ENCODE assay signal across 7 mouse cellular contexts in genomic region chr13:24401821-24402220, GRCm38 (mm10).
A peak's percentile ranks its signal among the peaks of the same experiment; 100 is the strongest.
DNase-seq lines count a peak whose midpoint lies in the region; ATAC-seq and TF ChIP-seq lines count a peak whose summit lies in the region.
"Not testable (repeated sequence)": the region's sequence is repeated elsewhere in the genome, so short reads cannot be mapped to it uniquely, and the experiment has no call there.

No protein-coding gene starts in this region.

- not testable (repeated sequence) for H3K36me3 ChIP-seq in embryonic facial prominence, embryonic 15.5 days; heart, embryonic 12.5 days; intestine, embryonic 14.5 days (ENCODE audit: control insufficient read depth, insufficient read depth, low read length); limb, embryonic 14.5 days (ENCODE audit: control insufficient read depth, insufficient read depth, low read length); lung, postnatal 0 days (ENCODE audit: insufficient read depth, low read length); neural tube, embryonic 12.5 days; stomach, embryonic 16.5 days (ENCODE audit: control insufficient read depth, insufficient read depth, low read length)

- H3K9ac ChIP-seq in embryonic facial prominence, embryonic 15.5 days; heart, embryonic 12.5 days; intestine, embryonic 14.5 days (ENCODE audit: low read length); limb, embryonic 14.5 days (ENCODE audit: low read depth, low read length, severe bottlenecking); lung, postnatal 0 days (replicated peaks; ENCODE audit: low read depth); neural tube, embryonic 12.5 days; stomach, embryonic 16.5 days (ENCODE audit: low read length): not testable (repeated sequence)

- not testable (repeated sequence) for H3K27me3 ChIP-seq in embryonic facial prominence, embryonic 15.5 days; heart, embryonic 12.5 days (replicated peaks); intestine, embryonic 14.5 days (replicated peaks; ENCODE audit: control insufficient read depth, insufficient read depth, low read length); limb, embryonic 14.5 days (ENCODE audit: control insufficient read depth, insufficient read depth, low read length); lung, postnatal 0 days (replicated peaks; ENCODE audit: insufficient read depth, low read length); neural tube, embryonic 12.5 days (replicated peaks); stomach, embryonic 16.5 days (ENCODE audit: control insufficient read depth, insufficient read depth, low read length)

- not testable (repeated sequence) for TF ChIP-seq EP300 in lung, postnatal 0 days (IDR thresholded peaks at IDR 0.05)

- not testable (repeated sequence) for H3K4me1 ChIP-seq in embryonic facial prominence, embryonic 15.5 days; heart, embryonic 12.5 days (replicated peaks); intestine, embryonic 14.5 days (replicated peaks; ENCODE audit: control insufficient read depth, insufficient read depth, low read length); limb, embryonic 14.5 days (ENCODE audit: control insufficient read depth, insufficient read depth, low read length); lung, postnatal 0 days (ENCODE audit: insufficient read depth, low read depth, low read length); neural tube, embryonic 12.5 days; stomach, embryonic 16.5 days (ENCODE audit: control insufficient read depth, insufficient read depth, low read length)

- 20% methylated on average over 11 of the region's 11 CpGs for WGBS in embryonic facial prominence, embryonic 15.5 days
- WGBS in heart, embryonic 12.5 days = 28% methylated on average over 11 of the region's 11 CpGs
- 23% methylated on average over 11 of the region's 11 CpGs for WGBS in intestine, embryonic 14.5 days
- WGBS in limb, embryonic 14.5 days = 24% methylated on average over 11 of the region's 11 CpGs
- 14% methylated on average over 11 of the region's 11 CpGs for WGBS in lung, postnatal 0 days
- 33% methylated on average over 11 of the region's 11 CpGs for WGBS in neural tube, embryonic 12.5 days
- WGBS in stomach, embryonic 16.5 days = 20% methylated on average over 11 of the region's 11 CpGs

- H3K27ac ChIP-seq in embryonic facial prominence, embryonic 15.5 days (replicated peaks); heart, embryonic 12.5 days (ENCODE audit: poor library complexity, severe bottlenecking); intestine, embryonic 14.5 days (ENCODE audit: low read depth); limb, embryonic 14.5 days (replicated peaks; ENCODE audit: low read depth, low read length); lung, postnatal 0 days (ENCODE audit: low read length); neural tube, embryonic 12.5 days; stomach, embryonic 16.5 days (ENCODE audit: low read length): not testable (repeated sequence)

- H3K4me2 ChIP-seq in embryonic facial prominence, embryonic 15.5 days (replicated peaks) = peak overlapping the region; percentile 21; the same call in 1 of the 2 replicates
- peak overlapping the region; percentile 55 for H3K4me2 ChIP-seq in heart, embryonic 12.5 days
- H3K4me2 ChIP-seq in intestine, embryonic 14.5 days (ENCODE audit: low read length) = peak overlapping the region; percentile 36; the same call in 1 of the 2 replicates
- H3K4me2 ChIP-seq in limb, embryonic 14.5 days (replicated peaks; ENCODE audit: low read depth, low read length, severe bottlenecking) = peak overlapping the region; percentile 23; the same call in 1 of the 2 replicates
- 0 out of 2 replicates have a peak overlapping the region, but pooled peaks have one; percentile 14 for H3K4me2 ChIP-seq in lung, postnatal 0 days (replicated peaks; ENCODE audit: low read depth, low read length)
- H3K4me2 ChIP-seq in neural tube, embryonic 12.5 days (replicated peaks) = peak overlapping the region; percentile 33
- H3K4me2 ChIP-seq in stomach, embryonic 16.5 days (ENCODE audit: low read depth, low read length) = peak overlapping the region; percentile 34; the same call in 1 of the 2 replicates

- not testable (repeated sequence) for H3K9me3 ChIP-seq in embryonic facial prominence, embryonic 15.5 days (replicated peaks); heart, embryonic 12.5 days (replicated peaks); intestine, embryonic 14.5 days (ENCODE audit: control insufficient read depth, low read length); limb, embryonic 14.5 days (ENCODE audit: control insufficient read depth, low read length); lung, postnatal 0 days (ENCODE audit: low read length); neural tube, embryonic 12.5 days; stomach, embryonic 16.5 days (replicated peaks; ENCODE audit: control insufficient read depth, low read length)

- DNase-seq in intestine, embryonic 14.5 days (ENCODE audit: low spot score); limb, embryonic 14.5 days (ENCODE audit: low spot score); lung, postnatal 0 days (ENCODE audit: low spot score): not testable (repeated sequence)

- TF ChIP-seq CTCF in lung, postnatal 0 days (IDR thresholded peaks at IDR 0.05) = not testable (repeated sequence)

- ATAC-seq in embryonic facial prominence, embryonic 15.5 days (ENCODE audit: insufficient number of reproducible peaks, low FRiP score, low TSS enrichment, low read depth); heart, embryonic 12.5 days (ENCODE audit: insufficient number of reproducible peaks, low FRiP score); intestine, embryonic 14.5 days (replicated peaks; ENCODE audit: low FRiP score, low TSS enrichment, low read depth); limb, embryonic 14.5 days (ENCODE audit: low FRiP score, low read depth); lung, postnatal 0 days; neural tube, embryonic 12.5 days (ENCODE audit: low FRiP score, low read depth); stomach, embryonic 16.5 days (ENCODE audit: insufficient read depth, low FRiP score): not testable (repeated sequence)

- H3K4me3 ChIP-seq in embryonic facial prominence, embryonic 15.5 days (replicated peaks); limb, embryonic 14.5 days (replicated peaks; ENCODE audit: low read length); lung, postnatal 0 days (ENCODE audit: low read depth, low read length); neural tube, embryonic 12.5 days; stomach, embryonic 16.5 days (replicated peaks; ENCODE audit: low read length): not testable (repeated sequence)
- 0 out of 2 replicates have a peak overlapping the region, but pooled peaks have one; percentile 6 for H3K4me3 ChIP-seq in heart, embryonic 12.5 days
- peak overlapping the region; percentile 6; the same call in 1 of the 2 replicates for H3K4me3 ChIP-seq in intestine, embryonic 14.5 days (ENCODE audit: low read depth, low read length)

- not testable (repeated sequence) for TF ChIP-seq POLR2A in limb, embryonic 14.5 days (IDR thresholded peaks at IDR 0.05; ENCODE audit: borderline replicate concordance, extremely low read depth, insufficient read depth, insufficient read length)
